Mouse (Mus musculus) inflammation-experienced regulatory T-cells, adult 6 months (primary cell): Measurements from ENCODE around the gene Ankmy1. TPM values are rescaled to one million over a fixed set of nuclear protein-coding genes. Genes with fewer than 3 reads are reported as not detected.

ENCODE experiments used
- ATAC-seq: one replicate; pipeline ENCODE4 v1.8.0; 2017
- polyA plus RNA-seq, 3 experiments: library from polyadenylated mRNA; unstranded; fragments of 100-300 nt; shearing (Covaris generic); gene quantifications; one replicate each; pipeline ENCODE4 v1.2.1; 2017

Ankmy1 gene
- 1 to 10 TPM in 1 of 3 experiments, under 1 TPM in 2; 0.71 to 1.6 (median 0.94) TPM for polyA plus RNA-seq

DNA sequence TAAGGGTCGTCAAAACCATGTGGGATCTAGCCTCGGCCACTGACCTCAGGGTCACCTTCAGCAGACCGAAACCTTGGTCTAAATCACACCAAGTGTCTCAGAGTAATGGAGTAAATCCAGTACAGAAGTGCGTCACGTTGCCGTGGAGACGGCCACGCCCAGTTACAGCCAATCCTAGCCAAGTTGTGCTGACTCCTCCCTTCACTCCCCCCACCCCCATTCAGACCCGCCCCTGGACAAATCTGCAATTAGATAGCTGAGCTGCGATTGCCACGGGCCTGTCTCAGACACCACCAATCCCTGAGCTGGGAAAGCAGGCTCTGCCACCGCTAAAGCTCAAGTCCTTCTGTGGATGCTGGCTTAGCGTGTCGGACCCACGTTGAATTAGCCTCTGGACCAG is at the start of gene Ankmy1:
Gene Ankmy1 (minus strand): TSS at position 121 of the 400 bp plus-strand sequence.
- ATAC-seq = no peak

DNA sequence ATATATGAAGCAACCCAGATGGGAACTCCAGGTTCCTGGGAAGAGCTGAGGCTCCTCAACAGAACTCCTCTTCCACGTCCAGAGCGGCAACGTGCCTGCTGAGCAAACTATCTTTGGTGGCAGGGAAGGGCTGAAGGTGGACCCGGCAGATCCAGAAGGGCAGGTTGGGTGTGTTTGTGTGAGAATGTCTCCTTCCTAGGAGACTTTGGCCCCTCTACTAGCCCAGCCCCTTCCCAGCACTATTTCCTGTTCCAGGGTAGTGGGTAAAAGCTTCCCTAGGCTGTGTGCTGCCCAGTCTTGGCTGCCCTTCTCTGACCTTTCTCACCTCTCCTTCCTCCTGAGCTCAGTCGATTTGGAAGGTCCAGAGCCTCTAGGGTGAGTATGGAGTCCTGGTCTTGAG is 47.9 kb upstream of the Ankmy1 start, which contains the start of gene Gpr35:
Gene Gpr35 (plus strand): TSS at position 259 of the 400 bp plus-strand sequence.
- ATAC-seq = no peak

DNA sequence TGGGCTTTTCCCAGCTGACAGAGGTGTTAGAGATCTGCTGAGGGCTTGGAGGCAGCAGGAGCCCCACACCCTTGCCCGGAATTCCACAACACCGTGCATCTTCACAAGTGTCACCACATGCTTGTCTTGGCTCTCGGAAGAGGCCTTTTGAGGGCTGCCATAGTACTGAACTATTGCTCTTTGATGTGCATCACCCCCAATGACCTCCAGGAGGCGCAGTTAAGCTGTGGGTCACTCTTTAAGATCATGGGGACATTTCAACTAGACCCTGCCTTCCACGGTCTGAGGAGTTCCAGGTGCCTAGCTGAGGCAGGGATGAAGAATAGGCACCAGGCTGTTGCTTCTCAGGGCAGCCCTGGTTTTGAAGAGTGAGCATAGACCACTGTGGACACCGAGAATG is 46.7 kb upstream of the Ankmy1 start:
- ATAC-seq = no peak

DNA sequence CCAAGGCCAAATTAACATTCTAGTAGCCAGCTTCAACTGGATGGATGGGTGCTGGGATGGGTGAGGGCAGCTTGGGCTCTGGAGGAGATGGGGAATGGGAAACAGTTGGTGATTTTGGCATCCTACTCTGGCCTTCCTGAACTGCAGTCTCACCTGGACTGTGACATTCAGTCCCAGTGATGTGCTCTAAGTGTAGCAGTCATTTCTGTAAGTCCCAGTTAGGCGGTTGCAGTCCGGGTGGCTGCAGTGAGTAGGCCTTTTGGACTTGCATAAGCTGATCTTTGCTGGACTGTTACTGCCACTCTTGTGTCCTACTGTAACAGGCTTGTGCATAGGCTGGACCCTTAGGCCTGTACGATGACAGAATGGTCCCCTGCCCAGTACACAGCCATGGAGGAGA is 45.3 kb upstream of the Ankmy1 start:
- ATAC-seq = no peak

DNA sequence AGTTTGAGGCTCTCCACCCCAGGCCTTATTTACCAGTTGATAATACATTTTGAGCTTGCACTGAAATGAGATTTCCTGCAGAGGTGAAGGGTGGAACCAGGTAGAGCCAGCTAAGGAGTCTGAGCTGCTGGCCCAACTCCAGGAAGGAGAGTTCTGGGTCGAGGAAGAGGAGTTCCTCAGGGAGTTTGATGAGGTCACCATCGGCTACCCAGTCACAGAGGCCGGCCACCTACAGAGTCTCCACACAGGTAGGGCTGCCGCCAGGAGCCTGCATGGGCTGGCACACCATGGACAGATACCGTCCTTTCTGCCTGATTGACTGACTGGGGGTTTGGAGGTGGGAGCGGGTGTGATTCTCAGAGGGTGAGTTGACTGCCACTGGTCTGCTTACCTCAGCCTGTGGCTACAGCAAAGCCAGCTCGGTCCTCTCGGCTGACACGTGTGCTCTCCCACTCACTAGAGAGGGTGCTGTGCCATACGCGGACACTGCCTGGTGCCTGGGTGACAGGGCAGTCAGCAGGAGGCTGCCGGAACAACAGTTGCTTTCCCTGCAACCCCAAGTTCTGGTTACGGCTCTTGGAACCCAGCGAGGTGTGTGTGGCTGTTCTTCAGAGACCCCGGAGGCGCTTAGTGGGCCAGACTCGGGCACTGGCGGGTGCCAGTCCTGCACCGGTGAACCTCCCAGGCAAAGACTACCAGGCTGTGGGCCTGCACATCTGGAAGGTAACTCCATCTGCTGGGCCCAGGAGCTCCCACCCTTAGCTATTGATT is 40.7 kb upstream of the Ankmy1 start:
- ATAC-seq = no peak

DNA sequence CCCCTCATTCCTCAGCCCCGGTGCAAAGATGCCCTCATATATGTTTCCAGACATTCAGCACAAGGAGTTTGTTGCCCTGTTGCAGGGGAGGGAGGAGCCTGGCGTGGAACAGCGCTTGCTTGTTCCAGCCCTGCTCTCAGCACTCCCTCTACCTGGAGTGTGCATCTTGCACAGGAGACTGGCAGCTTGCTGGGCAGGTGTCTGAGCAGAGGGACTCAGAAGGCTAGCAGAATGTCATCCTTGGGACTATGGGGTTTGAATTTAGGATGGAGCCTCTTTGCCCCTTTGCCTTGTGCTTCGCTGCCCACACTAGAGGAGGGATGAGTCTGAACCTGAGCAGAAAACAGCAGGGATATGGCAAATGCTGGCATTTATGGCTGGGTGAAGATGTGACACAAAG is 37.0 kb upstream of the Ankmy1 start:
- ATAC-seq = no peak

DNA sequence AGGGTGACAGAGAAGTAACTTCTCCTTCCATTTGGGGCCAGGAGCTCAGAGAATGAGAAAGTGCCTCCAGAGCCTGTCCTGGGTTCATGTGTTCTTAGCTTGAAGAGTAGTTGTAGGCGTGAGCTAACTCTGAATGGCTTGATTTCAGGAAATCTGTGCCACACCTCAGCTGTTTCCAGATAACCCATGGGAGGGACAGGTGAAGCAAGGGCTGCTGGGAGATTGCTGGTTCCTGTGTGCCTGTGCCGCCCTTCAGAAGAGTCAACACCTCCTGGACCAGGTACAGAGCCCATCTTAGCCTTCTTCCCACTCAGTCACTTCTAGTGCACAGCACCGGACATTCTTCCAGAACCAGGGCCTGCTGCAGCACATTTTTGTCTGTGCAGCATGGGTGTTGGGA is 35.1 kb upstream of the Ankmy1 start:
- no peak for ATAC-seq

DNA sequence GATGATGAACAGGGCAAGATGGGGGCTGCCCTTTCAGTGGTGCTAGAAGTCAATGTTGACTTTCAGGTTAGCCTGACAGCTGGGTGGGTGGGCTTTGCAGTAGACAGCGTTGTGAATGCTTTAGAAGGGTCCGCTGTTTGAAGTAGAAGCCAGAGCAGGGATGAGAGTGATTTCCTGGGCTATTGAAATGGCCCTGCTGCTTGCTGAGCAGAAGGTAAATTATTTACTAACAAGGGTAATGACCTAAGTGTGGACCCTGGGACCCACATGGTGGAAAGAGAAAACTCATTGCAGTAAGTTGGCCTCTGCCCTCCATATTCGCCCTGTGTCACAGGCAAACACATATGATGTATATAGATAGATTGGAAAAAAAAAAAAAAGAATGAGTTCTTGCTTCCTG is 33.8 kb upstream of the Ankmy1 start:
- no peak for ATAC-seq

DNA sequence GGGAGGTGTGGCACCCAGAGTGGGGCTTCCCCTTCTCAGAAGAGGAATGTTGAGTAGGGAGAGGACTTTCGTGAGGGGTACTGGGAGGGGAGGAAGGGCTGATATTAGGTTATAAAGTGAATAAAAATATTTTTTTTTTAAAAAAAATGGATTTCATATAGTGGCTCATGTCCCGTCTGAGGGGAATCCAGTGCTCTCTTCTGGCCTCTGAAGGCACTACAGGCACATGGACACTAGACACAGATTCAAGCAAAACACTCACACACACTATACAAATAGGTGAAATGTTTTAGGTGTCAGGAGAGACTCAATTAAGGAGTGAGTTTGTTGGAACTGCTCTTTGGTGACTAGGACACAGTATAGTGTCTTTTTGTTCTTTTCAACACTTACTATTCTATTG is 33.3 kb upstream of the Ankmy1 start:
- ATAC-seq = no peak

DNA sequence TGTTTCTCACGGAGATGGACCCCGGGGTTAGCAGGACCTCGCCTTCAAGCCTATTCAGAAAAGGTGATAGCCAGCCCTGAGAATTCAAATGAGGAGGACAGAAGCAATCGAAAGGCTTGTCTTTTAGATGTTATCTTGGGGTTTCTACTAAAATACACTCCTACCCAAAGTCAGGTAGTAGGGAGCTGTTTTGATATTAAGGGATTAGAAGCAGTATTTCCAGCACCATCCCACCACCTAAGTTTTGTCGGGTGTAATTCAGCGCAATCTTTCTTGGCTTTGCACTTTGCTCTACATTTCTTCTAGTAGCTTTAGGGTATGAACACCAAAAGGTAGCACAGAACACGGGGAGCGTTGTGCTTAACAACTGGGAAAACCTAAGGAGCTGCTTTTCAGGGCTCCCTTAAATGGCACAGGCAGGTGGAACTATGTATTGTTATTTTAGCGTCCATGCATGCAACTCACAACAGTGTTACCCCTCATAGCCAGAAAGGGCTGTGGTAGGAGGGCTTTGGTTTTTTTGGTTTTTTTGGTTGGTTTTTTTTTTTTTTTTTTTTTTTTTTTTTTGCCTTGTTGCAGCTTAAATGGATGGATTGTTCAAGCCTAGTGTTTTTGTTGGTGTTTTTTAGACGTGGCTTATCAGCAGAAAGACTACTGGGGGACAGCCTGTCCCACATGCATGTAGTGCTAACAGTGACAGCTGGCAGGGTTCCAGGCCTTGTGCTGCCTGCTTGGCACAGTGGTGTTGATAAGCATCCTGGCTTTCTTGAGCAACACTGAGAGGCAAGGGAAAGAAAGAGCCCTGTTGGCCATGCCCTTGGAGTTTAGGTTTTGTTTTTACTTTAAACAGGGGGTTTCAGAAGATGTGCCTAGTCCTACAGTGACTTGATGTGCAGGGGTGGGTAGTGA is 32.6 kb upstream of the Ankmy1 start:
- ATAC-seq = no peak

DNA sequence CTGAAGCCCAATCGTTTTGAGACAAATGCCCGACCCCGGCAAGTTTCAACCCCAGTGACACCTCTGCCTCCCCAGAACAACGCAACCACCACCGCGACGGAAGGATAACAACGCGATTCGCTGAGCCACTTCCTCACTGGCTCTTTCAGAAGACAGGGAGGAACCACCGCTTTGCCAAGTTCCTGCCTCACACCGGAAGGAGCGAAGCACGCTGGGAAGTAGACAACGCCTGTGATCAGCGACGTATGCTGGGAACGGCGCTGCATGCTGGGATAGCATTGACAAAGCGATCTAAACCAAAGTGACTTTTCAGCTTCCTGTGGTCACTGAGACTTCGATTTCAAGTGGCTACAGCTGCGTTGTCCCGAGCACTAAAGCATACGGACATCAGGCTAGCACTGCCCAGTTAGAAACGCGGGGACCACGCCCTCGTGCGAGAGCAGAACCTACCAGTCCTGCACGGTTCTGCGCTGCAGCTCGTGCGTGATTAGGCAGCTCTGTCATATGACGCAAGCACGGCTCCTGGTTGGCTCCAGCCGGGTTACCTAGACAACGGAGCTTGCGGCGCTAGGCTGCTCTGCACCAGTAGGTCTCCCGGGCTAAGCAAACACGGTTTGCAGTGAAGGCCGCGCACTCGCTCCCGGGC is 31.6 kb upstream of the Ankmy1 start, which contains the start of gene Capn10:
Gene Capn10 (plus strand): TSS at position 195 of the 646 bp plus-strand sequence.
- ATAC-seq = peak; percentile 93

DNA sequence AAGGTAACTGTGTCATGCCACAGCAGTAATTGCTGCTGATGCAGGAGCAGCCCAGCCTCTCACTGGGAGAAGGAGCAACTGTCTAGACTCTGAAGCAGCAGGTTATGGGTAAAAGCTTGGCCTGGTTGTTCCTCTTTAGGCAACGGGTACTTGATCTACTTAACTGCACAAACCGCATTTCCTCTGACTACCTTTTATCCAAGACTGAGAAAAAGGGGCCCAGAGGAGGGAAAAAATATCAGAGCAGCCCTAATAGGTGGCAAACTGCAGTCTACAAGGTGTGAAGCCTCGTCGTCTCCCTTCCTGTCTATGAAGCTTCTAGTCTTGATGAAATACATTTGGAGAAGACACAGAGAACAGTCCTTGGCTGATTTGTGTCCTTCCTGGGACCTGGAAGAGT is 30.9 kb upstream of the Ankmy1 start:
- no peak for ATAC-seq

DNA sequence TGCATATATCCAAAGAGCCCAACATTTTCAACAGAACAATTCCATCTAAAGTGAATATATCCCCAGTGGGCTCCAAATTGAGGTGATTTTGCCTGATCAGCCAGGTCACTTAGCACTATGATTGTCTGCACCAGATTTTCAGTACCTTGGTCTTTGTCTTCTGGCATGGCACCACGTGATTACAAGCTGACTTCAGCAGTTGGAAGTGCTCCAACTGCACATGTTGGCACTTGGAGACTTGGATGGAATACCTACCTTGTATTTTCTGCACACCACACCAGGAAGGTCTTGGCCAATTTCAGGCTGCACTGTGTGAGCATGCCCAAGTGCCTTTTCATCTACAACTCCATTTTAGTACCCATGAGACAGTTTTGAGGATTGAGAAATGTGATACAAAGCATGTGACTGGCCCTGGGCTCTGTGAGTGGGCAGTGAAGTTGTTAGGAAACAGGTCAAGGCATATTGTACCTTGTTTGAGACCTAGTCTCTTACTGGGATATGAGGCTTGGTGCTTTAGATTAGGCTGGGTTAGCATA is 27.5 kb upstream of the Ankmy1 start:
- no peak for ATAC-seq

DNA sequence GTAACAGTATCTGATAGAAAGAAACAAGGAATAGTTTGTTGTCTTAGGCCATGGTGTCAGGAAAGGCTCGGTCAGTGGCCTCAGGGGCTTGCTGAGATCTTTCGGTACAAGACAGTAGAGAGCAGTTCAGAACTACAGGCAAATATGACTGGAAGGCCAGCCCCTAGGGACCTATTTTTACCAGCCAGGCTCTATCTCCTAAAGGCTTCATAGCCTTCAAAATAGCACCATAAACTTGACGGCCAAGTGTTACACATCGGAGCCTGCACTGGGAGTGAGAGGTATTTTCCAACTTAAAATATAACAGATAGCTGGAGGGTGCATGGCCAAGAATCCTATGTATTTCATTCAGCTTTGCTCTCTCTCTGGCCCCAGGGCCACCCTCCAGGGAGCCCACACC is 18.8 kb upstream of the Ankmy1 start:
- no peak for ATAC-seq

DNA sequence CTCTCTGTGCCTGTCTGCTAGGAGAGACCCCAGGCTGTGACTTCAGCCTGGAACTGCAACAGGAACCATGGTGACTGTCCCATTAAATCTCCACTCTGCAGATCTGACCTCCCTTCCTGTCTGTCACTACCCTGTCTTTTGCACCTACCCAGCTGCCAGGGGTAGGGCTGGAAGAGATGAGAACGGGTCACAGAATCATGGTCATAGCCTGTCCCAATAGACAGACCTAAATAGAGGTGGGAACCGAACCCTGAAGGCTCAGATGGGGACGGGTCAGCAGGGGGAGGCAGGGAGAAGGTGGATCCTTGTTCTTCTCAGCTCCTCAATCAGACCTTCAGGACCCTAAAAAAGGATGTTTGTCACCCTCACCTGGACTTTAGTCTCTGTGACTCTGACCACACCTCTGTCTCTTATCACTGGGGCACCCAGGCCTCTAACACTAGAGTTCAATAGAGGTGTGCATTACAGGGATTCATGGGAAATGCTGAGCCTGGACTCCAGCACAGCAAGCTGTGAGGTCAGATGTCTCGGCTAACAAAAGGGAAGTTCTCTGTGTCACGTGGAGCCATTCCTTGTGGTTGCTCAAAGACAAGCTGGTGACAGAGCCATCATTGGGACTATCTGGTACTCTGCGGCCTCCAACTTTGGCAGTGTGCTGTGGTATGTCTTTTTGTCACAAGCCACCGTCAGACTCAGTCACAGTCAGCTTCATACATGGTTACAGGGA is 17.9 kb upstream of the Ankmy1 start:
- no peak for ATAC-seq

DNA sequence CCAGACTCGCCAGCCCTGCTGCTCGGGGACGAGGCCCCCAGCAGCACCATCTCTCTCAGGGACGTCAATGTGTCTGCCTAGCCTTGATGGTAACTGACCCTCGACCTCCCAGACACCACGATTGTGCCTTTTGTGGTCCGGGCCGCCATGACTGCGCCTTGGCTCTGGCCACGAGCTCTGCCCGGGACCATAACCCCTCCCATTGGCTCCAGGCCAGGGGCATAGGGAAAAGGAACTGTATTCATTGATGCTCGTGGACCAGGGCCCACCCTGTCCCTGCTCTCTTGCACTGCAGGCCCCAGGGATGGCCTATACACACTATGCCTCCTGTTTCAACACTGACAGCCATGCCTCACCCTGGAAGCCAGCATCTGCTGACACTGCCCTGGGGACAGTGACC is 17.1 kb upstream of the Ankmy1 start:
- ATAC-seq = no peak

DNA sequence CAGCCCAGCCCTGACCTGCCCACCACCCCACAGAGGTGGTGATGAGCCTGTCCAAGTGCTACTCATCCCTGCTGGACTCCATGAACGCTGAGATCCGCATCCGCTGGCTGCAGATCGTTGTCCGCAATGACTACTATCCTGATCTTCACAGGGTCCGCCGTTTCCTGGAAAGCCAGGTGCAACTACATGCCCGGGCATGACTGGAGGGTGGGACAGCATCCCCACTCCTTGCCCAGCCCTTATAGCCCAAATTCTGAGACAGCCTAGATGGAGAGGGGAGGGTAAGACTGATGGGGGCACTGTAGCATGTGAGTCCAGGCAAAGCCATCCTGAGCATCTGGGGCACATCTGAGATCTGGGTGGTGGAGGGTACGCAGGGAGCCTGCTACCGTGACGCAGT is 16.4 kb upstream of the Ankmy1 start:
- no peak for ATAC-seq

DNA sequence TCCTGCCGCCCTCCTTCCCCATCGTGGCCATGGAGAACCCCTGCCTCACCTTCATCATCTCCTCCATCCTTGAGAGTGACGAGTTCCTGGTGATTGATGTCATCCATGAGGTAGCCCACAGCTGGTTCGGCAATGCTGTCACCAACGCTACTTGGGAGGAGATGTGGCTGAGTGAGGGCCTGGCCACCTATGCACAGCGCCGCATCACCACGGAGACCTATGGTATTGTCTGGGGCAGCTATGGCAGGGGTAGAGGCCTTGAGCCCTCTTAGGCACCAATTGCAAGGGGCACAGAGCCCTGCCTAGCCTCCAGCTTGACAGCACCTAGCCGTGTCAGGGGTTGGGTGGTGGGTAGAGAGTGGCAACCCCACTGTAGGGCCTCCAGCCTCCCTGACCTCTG is 14.0 kb upstream of the Ankmy1 start:
- no peak for ATAC-seq

DNA sequence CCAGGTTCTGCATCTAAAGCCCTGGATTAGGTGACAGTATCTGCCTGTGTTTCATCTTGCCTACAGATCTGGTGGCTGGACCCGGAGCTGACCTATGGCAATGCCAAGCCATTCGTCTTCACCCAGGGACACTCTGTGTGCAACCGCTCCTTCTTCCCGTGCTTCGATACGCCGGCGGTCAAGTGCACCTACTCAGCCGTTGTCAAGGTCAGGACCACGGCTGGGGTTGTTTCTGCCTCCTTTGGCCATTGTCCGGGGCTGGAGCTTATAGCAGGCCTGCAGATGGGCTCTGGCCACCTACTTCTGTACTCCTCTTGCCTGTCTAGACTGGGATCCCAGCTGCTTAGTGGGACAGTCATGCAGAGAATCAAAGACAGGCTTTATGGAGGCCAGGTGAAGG is 12.3 kb upstream of the Ankmy1 start:
- no peak for ATAC-seq

DNA sequence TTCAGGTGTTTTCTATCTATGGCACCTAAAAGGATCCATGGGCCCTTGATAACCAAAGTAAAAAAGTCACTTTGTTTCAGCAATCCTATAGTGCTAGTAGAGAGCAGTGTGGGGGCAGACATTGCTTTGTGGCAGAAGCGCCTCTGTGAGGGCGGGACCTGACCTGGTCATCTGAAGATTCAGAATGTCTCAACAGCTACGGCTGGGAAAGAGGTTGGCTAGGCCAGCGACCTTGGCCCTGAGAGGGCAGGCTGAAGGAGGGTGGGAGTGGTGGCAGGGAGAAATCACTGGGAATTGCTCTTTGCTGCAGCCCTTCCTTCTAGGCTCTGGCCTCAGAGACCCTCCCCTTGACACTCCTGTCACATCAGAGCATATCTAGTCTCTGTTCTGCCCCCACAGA is 11.5 kb upstream of the Ankmy1 start:
- no peak for ATAC-seq

DNA sequence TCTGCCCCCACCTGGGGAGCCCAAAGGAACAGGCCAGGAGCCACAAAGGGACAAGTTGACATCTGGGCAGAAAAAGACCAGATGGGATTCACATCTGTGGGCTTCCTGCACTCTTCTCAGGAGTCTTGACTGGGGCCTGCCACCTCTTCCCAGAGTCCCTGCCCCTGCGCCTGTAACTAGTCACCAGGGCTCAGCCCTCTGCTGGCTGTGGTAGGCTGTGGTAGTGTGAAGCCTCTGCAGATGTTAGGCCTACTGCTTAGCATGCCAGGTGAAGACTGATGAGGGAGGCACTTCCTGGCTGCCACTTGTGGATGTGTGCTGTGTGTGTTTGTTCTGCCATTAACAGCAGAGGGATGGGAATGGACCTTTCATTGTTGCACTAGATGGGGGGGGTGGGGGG is 9.6 kb upstream of the Ankmy1 start:
- no peak for ATAC-seq

DNA sequence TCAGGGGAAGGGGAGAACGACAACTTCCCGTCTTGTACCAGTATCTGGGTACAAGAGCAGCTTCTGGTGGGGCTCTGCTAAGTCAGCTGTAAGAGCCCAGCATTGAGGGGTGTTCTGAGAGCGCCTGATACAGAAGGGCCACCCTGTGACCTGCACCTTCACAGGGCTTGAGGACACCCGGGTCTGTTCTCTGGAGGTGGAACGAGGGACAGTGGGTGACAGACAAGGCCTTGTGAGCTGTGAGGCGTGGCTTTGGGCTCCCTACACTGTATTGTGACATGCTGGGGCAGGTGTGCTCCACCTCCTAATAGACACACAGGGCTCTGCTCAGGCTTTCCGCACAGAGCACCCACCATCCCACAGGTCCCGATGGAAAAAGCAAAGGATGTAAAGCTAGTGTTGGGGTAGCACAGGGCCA is 9.0 kb upstream of the Ankmy1 start:
- ATAC-seq = no peak
